Mouse (Mus musculus) layer of hippocampus, adult 9-10 months (tissue): Measurements from ENCODE around the gene Zbtb37.

ENCODE experiments used
- DNase-seq: peaks from one replicate; pipeline ENCODE4 v3.0.0; 2022; ENCODE audit warnings: low spot score

Gene Zbtb37

GRCm38 (mm10) chr1:160978071-160978735 lies 56.4 kb downstream of the Zbtb37 start, which contains the start of gene Serpinc1:
Gene Serpinc1, plus strand, starts transcription at chr1:160978585.
- no peak for DNase-seq

- no peak for DNase-seq
Measured at GRCm38 (mm10) chr1:160968643-160969042, 66.0 kb downstream of the Zbtb37 start.

- peak; percentile 56 for DNase-seq
Measured at GRCm38 (mm10) chr1:160967268-160967667, 67.4 kb downstream of the Zbtb37 start.

GRCm38 (mm10) chr1:160963199-160963598 lies 71.5 kb downstream of the Zbtb37 start:
- no peak for DNase-seq
